Mouse (Mus musculus): ENCODE results near the gene Gm20388.

GRCm38 (mm10) chr8:121229550-121229949 lies 1318.9 kb downstream of the Gm20388 start:
- TF ChIP-seq CTCF (IDR thresholded peaks at IDR 0.05; ENCODE audit: low read depth) (no peak), EP300 (optimal IDR thresholded peaks at IDR 0.05) (no peak)
